Mouse (Mus musculus) ovary, postnatal 14 days (tissue): ENCODE data around the gene Ap1m1.

ENCODE experiments used
- DNase-seq: peaks from one replicate; pipeline ENCODE4 v3.0.0; 2022; ENCODE audit warnings: low spot score

The Ap1m1 gene

DNA sequence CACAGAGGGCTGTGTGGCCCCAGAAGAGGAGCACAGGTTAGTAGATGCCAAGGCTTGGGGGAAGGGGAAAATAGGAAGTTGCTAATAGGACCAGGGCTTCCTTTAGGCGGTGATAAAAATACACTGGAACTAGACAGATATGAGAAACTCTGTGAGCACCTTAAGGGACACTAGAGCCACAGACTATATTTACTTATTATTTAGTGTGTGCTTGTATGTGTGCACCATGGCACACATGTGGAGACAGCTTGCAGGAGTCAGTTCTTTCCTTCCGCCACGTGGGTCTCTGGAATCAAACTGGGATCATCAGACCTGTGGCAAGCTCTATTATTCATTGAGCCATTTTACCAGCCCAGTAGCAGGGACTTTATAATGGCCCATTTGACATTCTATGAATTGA lies 55.3 kb downstream of the Ap1m1 start:
- DNase-seq, result no peak

DNA sequence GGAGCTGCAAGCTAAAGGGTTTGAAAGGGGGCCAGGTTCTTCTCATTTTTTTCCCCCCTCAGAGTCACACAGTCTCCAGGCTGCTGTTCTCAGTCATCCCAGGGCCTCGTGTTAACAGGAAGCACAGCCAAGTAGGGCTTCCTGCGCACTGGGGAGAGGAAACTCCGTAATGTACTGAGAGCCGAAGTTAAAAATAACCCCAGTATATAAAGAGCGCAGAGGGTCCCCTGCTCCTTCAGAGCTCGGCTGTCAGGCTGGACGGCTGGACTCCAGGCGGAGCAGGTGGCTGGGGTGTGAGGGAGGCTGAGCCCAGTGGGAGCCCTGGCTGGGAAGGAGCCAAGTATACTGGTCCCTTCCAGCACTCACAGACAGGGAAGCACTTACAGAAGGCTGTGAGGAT lies 55.9 kb downstream of the Ap1m1 start:
- DNase-seq, result peak; percentile 50

GRCm38 (mm10) chr8:72296561-72296960 lies 56.7 kb downstream of the Ap1m1 start:
- DNase-seq, result no peak

- no peak for DNase-seq
These were observed 59.1 kb downstream of the Ap1m1 start for GRCm38 (mm10) chr8:72298928-72299327.

GRCm38 (mm10) chr8:72300654-72301400 lies 61.0 kb downstream of the Ap1m1 start:
- no peak for DNase-seq

- no peak for DNase-seq
These were observed 61.7 kb downstream of the Ap1m1 start for GRCm38 (mm10) chr8:72301497-72301896.

DNA sequence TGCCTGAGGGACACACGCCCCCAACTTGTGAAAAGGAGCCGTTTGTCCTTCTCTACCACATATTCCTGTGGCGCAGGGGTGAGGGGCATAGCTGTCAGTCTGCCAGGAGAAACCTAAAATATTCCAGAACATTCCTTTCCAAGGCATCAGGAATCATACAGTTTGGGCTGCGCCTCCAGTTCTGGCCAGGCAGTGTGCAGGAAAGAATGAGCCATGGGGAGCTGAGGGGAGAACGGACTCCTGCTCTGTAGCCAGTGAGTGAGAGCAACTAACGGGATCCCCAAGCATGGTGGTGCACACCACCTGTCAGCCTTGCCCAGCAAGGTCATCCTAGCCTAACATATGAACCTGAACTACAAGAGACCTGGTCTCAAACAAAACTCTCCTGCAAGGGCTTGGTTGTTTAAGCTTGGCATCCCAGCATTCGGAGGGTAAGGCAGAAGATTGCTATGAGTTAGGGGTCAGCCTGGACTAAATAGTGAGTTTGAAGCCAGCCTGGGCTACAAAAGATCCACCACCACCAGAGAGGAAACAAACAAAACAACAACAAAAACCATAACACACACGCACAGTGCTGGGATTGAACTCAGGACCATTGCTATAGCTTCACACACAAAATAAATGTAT lies 63.3 kb downstream of the Ap1m1 start:
- no peak for DNase-seq

DNA sequence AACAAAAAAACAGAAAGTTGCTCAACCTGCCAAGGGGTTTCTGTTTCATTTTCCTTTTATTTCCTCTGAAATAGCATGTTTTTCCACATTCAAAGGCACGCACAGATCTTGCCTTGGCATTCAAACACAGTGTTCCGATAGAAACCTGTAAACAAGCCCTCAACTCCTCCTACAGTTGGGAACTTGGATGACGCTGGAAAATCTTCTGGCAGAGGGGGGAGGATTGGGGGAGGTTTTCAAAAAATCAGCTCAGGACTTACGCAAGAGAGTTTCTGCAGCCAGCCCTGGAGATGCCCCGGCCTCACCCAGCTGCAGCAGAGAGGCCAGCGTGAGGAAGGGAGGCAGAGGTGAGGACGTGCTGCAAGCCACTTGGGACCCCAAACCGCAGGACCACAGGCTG lies 63.8 kb downstream of the Ap1m1 start:
- no peak for DNase-seq

DNA sequence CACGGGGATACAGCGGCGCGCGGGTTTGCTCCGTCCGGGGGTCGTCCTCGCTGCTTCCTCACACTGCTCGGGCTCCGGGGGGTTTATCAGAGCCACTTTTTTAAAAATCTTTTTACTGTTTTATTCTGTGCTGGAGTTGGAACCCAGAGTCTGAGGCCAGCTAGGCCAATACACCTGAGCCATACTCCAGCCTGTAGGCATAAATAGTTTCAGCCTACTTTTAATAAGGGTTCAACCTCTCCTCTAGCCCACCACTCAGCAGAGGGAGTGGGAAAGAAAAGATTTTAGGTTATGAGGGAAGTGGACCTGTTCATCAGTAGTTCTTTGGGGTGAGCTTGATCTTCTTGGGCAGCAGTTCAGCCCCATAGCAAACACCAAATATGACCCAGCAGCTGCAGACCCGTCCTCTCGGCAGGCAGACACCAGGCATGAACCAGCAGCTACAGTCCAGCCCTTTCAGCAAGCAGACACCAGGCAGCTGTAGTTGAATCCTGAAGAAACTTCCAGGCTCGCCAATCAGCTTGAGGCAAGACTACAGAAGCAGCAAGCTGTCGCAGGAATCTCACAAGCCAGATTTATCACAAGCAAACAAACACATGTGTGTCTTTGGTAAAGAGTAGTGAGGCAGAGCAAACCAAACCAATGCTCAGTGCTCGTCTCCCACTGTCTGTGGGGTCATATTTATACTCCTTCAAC lies 65.5 kb downstream of the Ap1m1 start, which contains the start of gene Gm10282:
Gene Gm10282, minus strand, starts transcription at position 51 of the 696 bp plus-strand sequence.
- no peak for DNase-seq

GRCm38 (mm10) chr8:72306913-72307312 lies 67.1 kb downstream of the Ap1m1 start:
- no peak for DNase-seq
